Mouse (Mus musculus) 416B (cell line): ENCODE measurements around the gene Auts2.

Experiments used
- DNase-seq: peaks from one replicate; pipeline ENCODE4 v3.0.0; 2011; ENCODE audit warnings: low read depth

The Auts2 gene

DNA sequence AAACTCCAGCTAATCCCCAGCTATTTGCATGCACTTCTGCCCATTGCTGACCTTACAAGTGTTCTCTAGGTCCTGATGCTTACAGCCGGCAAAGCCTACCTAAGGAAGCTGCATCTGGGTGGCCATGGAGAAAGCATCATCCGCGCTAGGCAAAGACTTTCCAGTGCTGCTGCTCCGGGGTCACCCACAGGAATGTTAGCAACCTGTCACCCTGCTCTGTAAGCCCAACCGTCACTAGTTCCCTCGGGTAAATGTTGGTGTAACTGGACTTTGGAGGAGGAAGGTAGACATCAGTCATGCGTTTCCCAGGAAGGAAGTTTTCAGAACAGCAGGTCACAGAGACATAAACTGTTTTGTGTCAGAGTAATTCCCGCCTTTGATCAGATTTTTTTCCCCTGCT is 287.6 kb downstream of the Auts2 start:
- DNase-seq = no peak

DNA sequence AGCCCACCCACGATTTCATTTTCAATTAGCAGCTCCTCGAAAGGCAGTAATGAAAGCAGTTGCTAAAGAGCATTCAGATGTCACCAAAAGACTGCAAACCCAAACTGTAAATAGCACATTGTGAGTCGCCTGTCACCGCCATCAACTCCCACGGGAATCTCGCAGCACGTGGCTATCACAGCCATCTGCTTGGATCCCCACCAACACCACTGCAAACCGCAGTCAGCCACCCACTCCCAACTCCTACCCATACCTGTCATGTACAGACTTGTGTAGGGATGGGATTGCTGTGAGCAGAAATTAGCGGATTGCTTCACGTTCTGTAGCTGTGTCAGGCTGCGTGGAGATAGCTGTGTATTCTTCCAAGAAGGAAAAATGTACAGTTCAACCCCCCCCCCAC is 293.6 kb downstream of the Auts2 start:
- no peak for DNase-seq

DNA sequence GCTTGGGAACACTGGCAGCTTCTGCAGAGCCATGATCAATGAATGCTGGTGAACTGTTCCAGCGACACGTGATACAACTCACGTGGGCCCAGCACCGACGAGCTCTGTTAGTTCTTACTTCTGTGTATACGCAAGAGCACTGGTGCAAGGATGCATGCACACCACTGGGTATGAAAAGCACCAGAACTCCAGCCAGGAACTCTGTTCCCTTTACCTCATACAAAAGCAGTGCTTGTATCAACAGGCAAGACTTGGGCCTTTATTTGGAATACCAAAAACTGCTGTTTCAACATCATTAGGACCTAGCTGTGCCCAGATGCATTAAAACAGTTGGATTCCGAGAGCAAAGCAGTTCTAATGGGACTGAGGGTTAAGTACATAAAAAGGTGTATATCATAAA is 295.1 kb downstream of the Auts2 start:
- DNase-seq = no peak

DNA sequence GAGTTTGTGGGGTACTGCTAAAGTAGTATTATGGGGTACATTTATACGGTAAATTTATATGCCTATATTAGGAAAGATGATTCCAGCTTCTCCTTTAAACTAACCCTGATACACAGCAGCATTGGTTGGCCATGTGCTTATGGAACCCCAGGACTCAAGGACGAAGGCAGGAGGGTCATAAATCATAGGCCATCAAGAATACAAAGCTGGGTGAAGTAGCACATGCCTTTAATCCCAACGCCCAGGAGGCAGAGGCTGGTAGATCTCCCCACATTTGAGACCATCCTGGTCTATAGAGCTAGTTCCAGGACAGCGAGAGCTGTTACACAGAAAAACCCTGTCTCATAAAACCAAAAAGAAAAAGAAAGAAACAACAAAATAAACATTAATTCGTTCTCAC is 307.7 kb downstream of the Auts2 start:
- no peak for DNase-seq

DNA sequence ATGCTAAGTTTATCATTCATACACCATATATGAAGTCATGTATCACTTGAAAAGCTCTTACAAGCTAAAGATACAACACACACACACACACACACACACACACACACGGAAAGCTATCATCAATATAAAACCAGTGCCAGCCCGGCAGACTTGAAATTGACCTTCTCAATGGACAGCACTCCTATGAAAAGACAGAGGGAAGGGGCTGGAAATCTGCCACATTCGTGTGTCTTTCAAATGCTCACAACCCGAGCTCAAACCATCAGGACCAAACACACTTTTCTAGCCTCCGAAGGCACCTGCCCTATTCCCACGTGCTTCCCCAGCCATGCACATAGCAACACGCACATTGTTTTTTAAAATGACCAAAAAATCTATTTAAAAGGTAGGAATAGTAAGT is 308.7 kb downstream of the Auts2 start:
- DNase-seq = no peak

DNA sequence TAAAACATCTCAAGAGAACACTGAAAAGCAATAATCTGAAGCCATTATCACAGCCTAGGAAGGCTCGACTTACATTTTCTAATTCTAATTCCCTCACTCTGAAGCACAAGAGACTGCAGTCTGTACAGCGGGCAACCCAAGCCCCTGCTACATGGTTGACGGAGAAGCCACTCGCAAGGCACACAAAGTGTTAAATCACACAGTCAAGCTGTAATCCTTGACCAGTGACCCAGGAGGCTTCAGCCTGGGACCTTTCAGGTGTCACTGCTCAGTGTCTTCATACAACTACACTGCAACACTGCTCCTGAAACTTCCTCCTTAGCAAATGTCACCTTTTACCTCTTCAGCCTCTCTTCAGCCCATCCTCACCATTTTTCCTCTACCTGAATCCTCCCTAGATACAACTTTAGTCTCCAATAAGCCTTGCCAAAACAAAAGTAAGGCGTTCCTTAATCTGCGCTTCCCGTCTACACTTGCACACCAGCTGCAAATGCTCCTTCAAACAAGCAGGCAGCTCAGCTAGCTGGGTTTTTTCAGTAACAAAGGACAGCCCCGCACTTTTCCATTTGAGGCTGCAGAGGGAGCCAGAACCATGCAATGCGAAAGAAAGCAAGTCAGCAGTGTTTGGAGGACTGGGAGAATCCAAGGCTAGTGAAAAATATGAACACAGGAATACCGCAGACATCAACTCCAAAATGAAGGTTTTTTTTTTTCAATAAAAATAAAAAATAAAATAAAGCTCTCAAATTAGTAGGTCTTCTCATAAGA is 311.7 kb downstream of the Auts2 start:
- DNase-seq = no peak

DNA sequence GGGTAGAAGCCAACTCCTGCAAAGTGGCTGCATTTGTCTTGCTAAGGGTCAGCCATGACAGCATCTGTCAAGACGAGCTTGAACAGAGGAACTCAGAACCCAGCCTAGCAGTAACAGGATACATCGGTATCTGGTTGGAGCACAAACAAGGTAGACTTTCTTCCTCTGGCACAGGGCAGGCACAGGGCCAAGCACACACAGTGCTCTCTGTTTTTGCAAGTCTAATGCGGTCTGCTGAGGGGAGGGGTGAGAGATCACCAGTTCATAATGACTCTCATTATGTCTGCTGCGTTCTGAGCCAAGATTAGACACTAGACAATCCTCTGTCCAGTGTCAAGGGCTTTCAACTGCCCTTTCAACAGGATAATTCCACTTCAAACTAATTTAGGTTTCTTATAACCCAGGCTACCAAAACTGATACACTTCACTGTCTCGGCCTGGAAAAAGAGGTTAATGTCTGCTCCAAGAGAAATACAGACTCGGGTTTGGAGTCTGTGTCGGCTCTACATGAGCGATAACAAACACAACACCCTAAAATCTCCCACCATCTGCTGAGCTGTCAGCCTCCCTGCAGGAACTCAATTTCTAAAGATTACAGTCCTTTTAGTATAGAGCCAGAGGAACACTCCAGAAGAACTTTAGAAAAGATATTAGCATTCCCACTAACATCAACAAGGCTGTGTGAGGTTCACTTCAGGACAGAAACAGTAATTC is 313.3 kb downstream of the Auts2 start:
- no peak for DNase-seq

DNA sequence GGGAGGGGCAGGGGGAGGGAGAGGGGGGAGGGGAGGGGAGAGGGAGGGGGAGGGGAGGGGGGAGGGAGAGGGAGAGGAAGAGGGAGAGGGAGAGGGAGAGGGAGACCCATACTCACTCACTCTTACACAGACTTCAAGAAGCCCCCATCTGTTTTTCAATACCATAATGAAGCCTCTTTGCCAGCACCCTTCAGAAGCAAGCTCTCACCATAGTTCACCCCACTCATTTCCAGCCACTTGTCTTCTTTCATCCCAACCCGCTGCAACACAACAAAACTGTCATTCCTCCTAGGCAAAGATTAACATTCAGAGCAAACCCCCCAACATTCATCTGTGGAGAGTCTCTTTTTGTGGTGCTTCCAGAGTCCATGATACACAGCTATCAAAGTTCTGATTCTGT is 314.1 kb downstream of the Auts2 start:
- DNase-seq = no peak

DNA sequence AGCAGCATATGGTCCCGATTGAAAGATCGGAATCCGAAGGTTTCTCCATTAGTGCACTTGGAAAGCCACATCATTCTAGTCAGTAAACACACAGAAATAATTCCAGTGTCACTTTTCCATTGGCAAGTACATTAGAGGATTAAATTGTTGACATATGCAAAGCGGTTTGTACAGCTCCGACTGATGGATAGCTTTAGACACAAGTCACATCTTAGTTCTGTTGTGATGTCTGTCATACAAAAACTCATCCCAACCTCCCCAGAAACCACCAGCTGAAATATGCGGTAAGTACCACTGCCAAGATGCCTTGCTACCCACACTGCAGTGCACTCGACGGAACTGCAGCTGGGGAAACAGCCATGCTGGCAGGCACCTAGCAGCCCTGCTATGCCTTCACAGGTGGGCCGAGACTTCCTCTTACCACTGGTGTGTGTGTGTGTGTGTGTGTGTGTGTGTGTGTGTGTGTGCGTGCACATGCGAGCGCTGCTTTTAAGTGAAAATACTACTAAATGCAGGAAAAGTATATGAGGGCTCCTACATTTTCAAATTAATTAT is 322.7 kb downstream of the Auts2 start:
- no peak for DNase-seq

DNA sequence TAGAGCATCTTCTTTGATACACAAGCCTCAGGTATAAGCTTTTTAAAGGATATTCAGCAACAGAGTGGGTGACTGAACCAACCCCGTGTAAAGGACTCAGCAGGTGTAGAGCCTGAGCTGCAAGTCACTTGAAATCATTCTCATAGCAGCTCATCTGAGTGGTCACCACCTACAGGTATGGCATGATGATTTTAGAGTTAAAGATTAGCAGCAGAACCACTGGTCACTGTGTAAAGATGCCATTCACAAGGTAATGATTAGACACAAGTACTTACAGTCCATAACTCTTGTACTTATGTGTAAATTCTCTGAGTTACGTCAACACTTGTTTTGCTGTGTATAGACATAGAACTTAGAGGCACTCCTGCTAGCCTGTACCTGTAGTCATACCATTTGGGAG is 327.0 kb downstream of the Auts2 start:
- DNase-seq = no peak

DNA sequence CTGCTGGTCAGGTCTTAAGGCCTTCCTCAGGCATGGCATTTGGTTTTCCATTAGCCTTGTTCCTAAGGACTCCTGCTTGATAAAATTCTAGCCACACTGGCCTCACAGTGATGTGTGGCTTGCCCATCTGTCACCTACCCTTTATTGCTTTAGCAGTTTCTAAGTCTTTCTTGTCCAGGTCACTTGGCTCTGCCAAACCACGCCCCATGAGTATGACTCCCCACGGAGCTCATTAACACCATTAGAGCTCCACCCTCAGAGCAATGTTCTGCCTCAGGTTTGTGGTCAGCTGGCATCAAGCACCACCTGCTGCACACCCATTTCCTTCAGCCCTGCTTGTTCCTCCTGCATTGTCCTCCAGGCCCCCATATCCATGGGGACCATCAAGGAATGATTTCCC is 330.7 kb downstream of the Auts2 start:
- no peak for DNase-seq

DNA sequence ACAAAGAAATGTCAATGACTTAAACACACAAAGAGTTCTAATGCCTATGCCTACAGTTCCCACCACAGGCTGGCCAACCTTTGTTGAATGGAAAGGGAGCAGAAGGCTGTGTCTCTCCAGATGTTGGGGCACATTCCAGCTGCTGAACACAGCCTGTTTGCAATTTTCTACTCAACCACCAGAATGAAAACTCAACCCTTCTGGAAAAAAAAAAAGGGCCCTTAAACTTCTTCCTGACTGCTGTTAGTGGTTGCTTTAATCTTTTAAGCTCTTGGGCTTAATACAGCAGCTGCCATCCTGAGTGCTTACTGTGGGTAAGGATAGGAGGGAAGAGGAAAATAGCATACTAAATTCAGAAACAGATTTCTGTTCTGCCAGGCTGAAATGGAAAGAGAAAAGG is 333.4 kb downstream of the Auts2 start:
- no peak for DNase-seq

DNA sequence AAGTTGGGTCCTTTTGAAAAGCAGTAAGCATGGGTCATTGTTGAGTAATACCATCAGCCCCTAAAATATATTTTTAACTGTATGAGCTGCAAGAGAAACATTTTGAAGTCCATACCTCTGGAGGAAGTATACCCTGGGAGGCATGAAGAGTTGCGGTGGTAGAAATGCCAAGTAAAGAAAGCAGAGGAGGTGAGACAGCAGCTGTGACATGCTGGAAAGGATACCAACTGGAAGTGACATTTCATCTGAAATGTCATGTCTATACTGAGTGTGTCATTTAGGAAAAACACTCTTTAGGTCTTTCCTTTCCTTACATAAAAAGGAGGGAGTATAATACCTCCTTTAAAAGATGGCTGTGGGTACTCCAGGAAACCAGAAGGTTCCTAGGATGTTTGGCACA is 336.9 kb downstream of the Auts2 start:
- DNase-seq = no peak

DNA sequence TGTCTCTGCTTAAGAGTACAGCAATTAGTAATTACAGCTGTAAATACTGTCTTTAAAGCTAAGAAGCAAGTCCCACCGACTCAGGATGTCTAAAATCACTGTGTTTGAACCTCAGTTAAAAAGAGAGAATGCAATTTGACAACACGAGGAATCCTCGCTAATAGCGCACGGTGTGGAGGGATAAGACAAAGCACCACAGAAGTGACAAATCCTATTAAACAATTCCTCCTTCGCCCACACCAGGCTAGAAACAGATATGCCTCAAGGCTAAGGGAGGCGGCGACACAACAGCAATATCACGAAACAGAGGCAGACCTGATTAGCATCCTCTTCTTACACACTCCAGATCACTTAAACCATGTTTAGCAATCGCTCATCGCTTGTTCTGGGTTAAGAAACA is 339.3 kb downstream of the Auts2 start:
- no peak for DNase-seq

DNA sequence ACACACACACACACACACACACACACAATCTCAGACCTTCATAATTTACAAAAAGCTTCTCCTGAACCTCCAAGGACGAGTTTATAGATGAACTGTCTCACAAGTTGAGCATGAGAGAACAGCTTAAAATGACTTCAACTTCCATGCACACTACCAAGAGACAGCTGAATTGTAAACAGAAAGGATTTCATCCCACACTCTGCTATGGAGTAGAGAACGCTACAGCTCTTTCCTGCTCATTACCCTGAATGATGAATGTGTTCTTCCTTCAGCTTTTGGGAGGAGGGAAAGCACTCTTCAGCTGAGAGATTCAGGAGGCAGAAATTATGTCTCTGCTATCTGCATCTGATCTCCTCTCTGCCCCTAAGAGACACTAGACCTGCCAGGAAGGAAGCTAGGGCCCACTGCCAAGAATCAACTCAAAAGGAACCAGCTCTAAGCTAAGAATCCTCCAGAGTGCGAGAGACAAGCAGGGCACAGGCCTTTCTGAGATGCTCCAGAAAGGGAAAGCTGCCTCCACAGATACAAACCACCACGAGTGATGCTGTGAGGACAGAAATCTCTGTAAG is 342.0 kb downstream of the Auts2 start:
- DNase-seq = no peak

DNA sequence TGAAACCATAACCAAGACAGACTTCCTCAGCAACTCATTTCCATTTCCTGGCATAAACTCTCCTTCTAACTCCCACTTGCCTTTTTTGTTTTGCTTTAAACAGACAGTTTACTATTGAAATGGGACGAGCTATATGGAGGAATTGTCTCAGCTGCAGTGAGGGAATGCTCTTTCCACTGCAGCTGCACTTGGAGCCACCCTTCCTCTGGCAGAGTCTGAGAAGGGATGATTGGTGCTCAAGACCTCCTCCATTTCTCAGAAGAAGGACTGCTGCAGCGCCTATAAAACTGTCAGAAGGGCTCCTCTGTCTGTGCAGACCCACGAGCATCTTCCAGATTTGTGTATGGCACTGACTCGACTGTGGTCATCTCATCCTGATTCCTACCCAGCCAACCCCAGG is 342.5 kb downstream of the Auts2 start:
- DNase-seq = no peak

DNA sequence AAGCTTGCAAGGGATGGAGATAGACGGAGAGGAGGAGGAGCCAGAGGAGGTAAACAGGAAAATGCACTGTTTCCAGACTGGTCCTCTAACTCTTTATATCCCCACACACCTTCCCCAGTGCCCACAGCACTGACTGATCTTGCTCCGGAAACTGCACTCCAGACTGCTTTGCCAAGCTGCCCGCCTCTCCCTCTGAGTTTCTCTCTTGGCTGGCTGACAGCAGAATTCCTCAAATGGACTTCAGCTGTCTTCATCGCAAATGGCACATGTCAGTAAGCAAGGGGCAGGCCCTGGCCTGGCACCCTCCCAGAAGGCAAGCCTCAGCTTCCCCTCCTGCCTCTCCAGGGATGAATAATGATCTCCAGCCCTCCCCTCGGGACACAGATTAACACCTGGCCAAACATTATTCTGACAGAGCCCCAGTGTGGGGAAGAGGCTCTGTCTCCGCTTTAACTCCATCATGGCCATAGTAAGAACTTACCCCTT is 348.1 kb downstream of the Auts2 start:
- DNase-seq = no peak

DNA sequence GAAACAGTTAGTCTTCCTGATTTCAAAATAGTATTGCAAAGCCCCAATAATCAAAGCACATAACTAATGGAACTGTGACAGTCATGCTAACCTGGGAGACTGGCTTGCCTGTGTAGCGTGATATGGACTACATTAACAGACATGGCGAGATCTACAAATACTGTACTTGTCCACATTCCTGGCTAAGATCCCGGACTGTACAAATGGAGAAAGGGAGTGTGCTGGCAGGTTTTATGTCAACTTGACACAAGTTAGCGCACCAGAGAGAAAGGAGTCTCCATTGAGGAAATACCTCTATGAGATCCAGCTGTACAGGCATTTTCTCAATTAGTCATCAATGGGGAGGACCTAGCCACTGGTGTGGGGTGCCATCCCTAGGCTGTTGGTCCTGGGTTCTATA is 353.0 kb downstream of the Auts2 start:
- DNase-seq = no peak

DNA sequence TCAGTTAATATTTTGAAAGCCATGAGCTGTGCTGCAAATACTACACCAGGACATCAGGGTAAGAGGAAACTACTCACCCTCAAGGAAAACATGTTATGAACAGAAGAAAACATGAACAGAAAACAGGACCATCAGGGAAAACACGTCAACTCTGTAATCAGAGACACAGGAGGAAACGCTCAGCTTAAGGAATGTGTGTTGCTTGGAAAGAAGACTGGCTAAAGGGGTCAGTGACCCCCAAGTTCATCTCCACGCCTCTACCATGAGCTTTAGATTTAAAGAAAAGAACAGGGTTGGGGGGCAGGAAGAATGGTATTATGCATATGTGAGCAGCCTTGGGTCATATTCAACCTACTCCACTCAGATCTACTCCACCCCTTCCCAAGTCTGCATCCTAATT is 356.5 kb downstream of the Auts2 start:
- DNase-seq = no peak

DNA sequence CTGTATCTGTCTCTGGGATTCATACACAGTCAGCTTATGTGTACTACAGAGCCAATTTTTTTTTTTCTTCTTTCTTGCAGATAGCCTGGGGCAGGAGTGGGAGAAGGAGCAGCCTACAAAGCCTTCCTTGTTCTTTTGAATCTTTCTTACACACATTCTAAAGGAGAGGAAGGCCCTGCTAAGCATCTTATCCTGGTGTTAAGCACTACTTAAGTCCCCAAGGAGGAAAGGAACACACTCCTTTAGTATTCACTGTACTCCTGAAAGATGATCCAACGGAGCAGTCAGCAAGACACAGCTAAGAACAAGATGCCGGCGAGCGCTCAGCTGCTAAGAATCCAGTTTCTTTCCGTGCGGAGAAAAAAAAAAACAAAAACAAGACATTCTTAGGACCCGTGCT is 356.9 kb downstream of the Auts2 start:
- DNase-seq = no peak

DNA sequence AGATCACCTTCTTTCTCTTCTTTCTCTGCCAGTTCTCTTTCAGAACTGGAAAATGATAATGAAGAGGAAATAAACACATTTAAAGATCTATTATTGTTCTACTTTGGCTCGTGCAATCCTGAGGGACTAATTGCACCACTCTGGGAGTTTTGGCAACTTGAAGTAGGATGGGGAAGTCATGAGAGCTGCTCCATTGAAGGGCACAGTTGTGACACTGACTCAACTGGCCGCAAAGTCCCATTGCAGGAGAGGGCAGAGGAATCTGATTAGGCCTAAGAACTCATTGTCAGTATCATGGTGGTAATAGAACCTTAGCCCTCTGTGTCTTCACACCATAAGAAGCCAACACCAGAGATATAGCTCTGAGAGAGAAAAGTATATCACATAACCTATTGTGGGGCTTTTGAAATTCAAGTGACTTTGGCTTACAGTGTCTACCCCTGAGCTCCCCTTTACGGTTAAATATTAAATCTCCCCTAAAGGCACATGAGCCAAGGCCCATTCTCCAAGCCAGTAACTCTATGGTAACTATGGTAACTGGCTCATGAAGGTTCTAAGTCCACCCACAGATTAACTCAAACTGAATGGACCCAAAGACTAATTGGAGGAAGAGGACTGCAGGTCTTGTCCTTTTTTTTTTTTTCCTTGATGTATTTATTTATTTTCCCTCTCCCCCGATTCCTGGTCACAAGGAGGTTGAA is 358.6 kb downstream of the Auts2 start:
- no peak for DNase-seq

DNA sequence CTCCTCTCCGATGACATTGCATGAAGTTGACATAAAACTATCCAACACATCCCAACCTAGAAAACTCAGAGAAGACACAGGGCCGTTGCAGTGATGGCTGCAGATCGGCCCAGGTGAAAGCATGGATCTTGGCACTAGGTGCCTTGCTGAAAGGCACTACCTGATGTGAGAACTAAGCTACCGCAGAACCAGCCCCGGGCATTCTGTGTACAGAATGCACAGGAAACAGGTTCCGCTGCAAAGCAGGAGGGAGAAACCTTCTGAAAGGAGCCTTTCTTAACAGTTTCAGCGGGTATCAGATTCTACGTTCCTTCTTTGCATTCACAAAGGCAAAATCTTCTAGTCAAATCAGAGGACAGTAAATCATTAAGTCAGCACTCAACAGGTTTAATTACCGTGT is 361.1 kb downstream of the Auts2 start:
- DNase-seq = no peak

DNA sequence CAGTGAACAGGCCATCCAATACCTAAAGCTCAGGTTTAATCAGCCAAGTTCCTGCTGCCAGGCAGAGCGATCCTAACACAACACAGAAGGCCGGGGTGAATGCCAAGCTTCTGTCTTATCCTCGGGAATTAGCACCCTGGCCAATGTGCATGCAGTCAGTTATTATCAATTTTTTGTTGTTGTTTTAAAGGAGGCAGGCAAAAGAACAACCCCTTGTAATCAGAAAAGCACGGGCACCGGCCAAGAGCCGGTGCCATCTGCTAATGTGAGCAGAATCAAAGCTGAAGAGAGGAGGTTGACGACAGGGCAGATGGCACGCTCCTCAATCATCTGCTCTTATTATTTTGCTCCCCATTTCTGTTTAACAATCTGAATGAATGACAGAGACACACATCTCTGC is 373.1 kb downstream of the Auts2 start:
- DNase-seq = no peak
